Mouse (Mus musculus) limb, embryonic 12.5 days (tissue): ENCODE data around the gene Tmem51. TPM values are rescaled to one million over a fixed set of nuclear protein-coding genes. Genes with fewer than 3 reads are reported as not detected.

Experiments
- ATAC-seq: fragments of 200-750 bp; cut with Nextera tagmentation; 2 replicates; pipeline ENCODE4 v1.8.0; 2017; ENCODE audit warnings: low read depth, moderate TSS enrichment; ENCODE audit not compliant: insufficient number of reproducible peaks, insufficient read depth, low FRiP score, low TSS enrichment
- H3K27ac ChIP-seq: fragments of 300-500 bp; sonication (generic); 2 replicates; pipeline ENCODE4 v1.5.1; 2016; ENCODE audit warnings: mild to moderate bottlenecking, moderate library complexity
- H3K27me3 ChIP-seq: fragments of 300-500 bp; sonication (generic); 2 replicates; pipeline ENCODE4 v1.6.1; 2016; ENCODE audit warnings: mild to moderate bottlenecking, moderate library complexity
- H3K36me3 ChIP-seq: fragments of 300-500 bp; sonication (generic); 2 replicates; pipeline ENCODE4 v1.6.1; 2016; ENCODE audit warnings: mild to moderate bottlenecking, moderate library complexity
- H3K4me1 ChIP-seq: fragments of 300-500 bp; sonication (generic); replicated peaks from 2 replicates; pipeline ENCODE4 v1.6.1; 2016
- H3K4me2 ChIP-seq: fragments of 300-500 bp; sonication (generic); 2 replicates; pipeline ENCODE4 v1.6.1; 2016; ENCODE audit warnings: mild to moderate bottlenecking, moderate library complexity
- H3K4me3 ChIP-seq: fragments of 300-500 bp; sonication (generic); replicated peaks from 2 replicates; pipeline ENCODE4 v1.5.1; 2016; ENCODE audit warnings: mild to moderate bottlenecking
- H3K9ac ChIP-seq: fragments of 300-500 bp; sonication (generic); replicated peaks from 2 replicates; pipeline ENCODE4 v1.6.1; 2016; ENCODE audit warnings: mild to moderate bottlenecking, moderate library complexity
- H3K9me3 ChIP-seq: fragments of 300-500 bp; sonication (generic); 2 replicates; pipeline ENCODE4 v1.6.1; 2016; ENCODE audit warnings: mild to moderate bottlenecking, moderate library complexity
- WGBS: fragments of 180-500 bp; shearing (Covaris S2); methylation state at CpG from one replicate; pipeline ENCODE4 v1.1.7; 2016; 5-methylcytosine and 5-hydroxymethylcytosine counted together
- polyA plus RNA-seq: library from polyadenylated mRNA; unstranded; fragments of >200 nt; fragmentation: Nextera tagmentation; extraction: Ambion mirVana; gene quantifications from 2 replicates; pipeline ENCODE4 v1.2.1, GENCODE M21; 2016

The Tmem51 gene
- polyA plus RNA-seq, result 16.9 and 17.1 TPM in 2 replicates

DNA sequence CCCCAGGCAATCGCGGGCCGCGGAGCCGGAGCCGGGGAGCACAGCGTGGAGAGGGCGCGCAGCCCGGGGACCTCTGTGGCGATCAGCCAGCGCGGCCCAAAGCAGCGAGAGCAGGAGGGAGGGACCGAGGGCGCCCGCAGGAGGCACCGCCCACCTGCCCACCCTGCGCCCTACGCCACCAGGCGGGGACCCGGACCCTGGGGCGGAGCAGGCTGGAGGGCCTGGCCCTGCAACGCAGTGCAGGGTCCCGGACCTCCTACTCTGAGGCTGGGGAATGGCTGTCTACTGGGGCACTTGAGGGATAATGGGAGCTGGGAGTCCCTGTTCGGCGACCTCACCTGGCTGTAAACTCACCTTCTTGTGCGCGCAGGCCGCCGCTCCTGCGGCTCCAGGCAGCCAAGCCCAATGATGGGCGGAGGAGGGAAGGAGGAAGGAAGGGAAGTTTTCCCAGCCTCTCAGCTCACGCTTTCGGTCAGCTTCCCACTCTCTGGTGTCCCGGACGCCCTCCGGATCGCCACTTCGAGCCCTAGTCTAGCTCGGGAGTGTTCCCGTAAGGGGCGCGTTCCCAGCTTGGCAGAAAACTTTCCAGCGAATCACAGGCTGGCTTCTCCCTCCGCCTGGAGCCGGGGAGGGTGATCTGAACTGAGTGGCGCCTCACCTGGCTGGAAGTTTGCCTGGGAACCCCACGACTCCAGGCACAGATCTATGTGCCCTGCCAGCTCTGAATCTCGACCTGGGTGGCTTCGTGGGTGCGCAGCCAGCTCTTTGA is at the start of gene Tmem51:
Tmem51 (minus strand) TSS at position 174 of the 769 bp plus-strand sequence.
- peak; percentile 80 for ATAC-seq
- under 1% methylated on average over 52 of the region's 52 CpGs for WGBS

DNA sequence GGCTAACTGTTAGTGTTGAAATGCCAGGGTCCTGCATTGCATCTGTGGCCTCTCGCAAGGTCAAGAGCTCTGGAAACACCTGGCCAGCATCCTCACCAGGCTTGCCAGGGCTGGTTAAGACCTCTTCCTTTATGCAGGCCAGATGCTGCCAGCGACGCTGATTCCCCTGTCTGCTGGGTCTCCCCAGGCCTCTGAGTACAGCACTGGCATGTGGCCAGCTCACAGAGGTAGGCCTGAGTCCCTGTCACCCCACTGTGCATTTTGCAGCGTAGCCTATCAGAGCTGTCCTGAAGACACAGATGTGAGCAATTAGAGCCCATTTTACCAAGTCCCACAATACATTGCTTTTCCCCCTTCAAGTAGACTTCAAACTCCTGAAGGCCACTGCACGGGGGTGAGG is 46.1 kb upstream of the Tmem51 start:
- peak overlapping the region; percentile 78 for H3K27ac ChIP-seq
- peak; percentile 60 for ATAC-seq
- 19% methylated on average over 5 of the region's 5 CpGs for WGBS

More for the DNA sequence above, at the start of gene Tmem51:
- H3K9ac ChIP-seq, result peak within 1 kb of the TSS; percentile 67
- H3K27me3 ChIP-seq, result peaks cover 26% of the 10 kb centered on the region
- H3K4me3 ChIP-seq, result peak within 1 kb of the TSS; percentile 76
- H3K9me3 ChIP-seq, result no peaks in the 10 kb centered on the region
- H3K4me1 ChIP-seq, result peaks cover 53% of the 10 kb centered on the region
- H3K36me3 ChIP-seq, result no peaks in the 10 kb centered on the region
- peak within 1 kb of the TSS; percentile 64 for H3K27ac ChIP-seq
- H3K4me2 ChIP-seq, result peak within 1 kb of the TSS; percentile 90

DNA sequence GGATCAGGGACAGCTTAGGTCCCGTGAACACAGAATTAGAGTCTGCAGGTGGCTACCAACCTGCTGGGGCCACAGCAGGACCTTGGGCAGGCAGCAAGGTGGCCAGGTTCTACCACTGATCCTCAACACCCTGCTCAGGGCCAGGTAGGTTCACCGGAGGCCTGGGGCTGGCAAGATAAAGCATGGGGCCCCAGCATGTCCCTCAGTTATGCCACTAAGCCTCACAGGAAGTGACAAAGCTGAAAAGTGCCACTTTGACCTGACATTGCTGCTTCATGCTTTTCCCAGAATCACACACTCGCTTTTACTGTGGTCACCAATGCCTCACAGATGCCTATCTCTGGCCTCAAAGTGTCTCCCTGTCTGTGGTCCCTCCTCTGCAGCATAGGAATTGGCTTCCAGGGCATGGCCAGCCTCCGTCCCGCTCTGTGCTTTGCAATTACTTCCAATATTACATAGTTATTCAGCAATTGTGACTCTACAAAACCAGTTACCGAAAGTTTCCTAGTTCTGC is 43.2 kb upstream of the Tmem51 start:
- Histone ChIP-seq H3K9ac (no peak overlapping the region), H3K36me3 (no peaks in the 10 kb centered on the region), H3K4me2 (no peak overlapping the region), H3K9me3 (no peaks in the 10 kb centered on the region), H3K27me3 (no peaks in the 10 kb centered on the region), H3K4me3 (no peak overlapping the region), H3K27ac (no peak overlapping the region), H3K4me1 (peaks cover 15% of the 10 kb centered on the region)
- WGBS, result 84% methylated on average over 6 of the region's 6 CpGs
- no peak for ATAC-seq

More for the DNA sequence above, 46.1 kb upstream of the Tmem51 start:
- H3K4me3 ChIP-seq, result no peak overlapping the region
- no peaks in the 10 kb centered on the region for H3K36me3 ChIP-seq
- no peaks in the 10 kb centered on the region for H3K27me3 ChIP-seq
- H3K4me2 ChIP-seq, result no peak overlapping the region
- H3K9ac ChIP-seq, result no peak overlapping the region
- peaks cover 22% of the 10 kb centered on the region for H3K4me1 ChIP-seq
- H3K9me3 ChIP-seq, result no peaks in the 10 kb centered on the region

DNA sequence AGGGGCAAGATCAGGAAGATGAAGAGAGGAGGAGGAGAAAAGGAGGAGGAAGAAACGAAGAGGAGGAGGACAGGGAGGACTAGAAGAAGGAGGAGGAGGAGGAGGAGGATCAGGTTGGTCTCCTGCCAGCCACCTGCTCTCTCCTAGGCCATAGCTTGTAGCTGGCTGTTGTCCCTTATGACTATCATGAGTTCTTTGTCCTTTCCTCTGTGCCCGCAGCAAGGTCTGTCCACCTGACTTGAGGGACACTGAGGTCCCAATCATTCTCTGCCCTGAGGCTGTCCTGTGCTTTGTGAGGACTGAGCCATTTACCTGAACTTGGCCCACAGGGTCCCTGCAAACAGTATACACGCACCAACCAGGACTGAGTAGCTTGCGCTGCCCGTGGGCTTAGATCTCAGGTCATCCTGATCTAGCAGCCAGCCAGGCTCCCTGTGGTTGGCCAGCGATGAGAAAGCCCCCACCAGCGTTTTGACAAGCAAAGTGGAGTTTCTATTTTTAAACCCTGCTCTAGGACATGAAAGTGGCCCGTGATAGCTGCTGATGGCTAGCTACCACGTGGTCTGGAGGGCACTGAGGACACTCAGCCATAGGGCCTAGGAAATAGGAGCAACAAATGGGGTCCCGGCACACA is 42.7 kb upstream of the Tmem51 start:
- H3K4me2 ChIP-seq, result no peak overlapping the region
- H3K9ac ChIP-seq, result no peak overlapping the region
- peaks cover 15% of the 10 kb centered on the region for H3K4me1 ChIP-seq
- no peaks in the 10 kb centered on the region for H3K27me3 ChIP-seq
- no peak overlapping the region for H3K4me3 ChIP-seq
- no peaks in the 10 kb centered on the region for H3K9me3 ChIP-seq
- WGBS, result 75% methylated on average over 10 of the region's 10 CpGs
- no peak for ATAC-seq
- no peak overlapping the region for H3K27ac ChIP-seq
- no peaks in the 10 kb centered on the region for H3K36me3 ChIP-seq

DNA sequence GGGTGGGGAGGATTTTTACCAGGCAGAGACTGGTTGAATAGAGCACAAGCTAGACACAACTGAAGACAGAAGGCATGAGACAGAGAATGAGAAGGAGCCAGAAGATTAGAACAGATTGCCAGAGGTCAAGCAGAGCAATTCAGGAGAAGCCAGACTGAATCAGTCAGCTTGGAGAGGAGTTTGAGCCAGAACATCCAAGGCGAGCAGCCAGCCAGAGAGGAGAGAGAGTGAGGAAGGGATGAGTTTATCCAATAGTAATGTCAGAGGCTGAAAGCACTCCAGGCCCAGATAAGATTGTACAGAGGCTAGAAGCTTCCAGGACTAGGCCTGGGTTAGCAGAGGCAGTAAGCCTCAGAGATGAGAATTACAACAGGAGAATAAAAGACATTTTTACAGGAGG is 37.1 kb upstream of the Tmem51 start:
- peak overlapping the region; percentile 37; the same call in 1 of the 2 replicates for H3K9ac ChIP-seq
- 0 out of 2 replicates have a peak overlapping the region, but pooled peaks have one; percentile 20 for H3K27ac ChIP-seq
- H3K36me3 ChIP-seq, result no peaks in the 10 kb centered on the region
- H3K27me3 ChIP-seq, result no peaks in the 10 kb centered on the region; the same call in 1 of the 2 replicates
- H3K9me3 ChIP-seq, result no peaks in the 10 kb centered on the region
- H3K4me1 ChIP-seq, result peaks cover 33% of the 10 kb centered on the region
- WGBS, result 43% methylated on average over 1 of the region's 1 CpGs
- no peak overlapping the region for H3K4me3 ChIP-seq
- ATAC-seq, result no peak
- no peak overlapping the region for H3K4me2 ChIP-seq

DNA sequence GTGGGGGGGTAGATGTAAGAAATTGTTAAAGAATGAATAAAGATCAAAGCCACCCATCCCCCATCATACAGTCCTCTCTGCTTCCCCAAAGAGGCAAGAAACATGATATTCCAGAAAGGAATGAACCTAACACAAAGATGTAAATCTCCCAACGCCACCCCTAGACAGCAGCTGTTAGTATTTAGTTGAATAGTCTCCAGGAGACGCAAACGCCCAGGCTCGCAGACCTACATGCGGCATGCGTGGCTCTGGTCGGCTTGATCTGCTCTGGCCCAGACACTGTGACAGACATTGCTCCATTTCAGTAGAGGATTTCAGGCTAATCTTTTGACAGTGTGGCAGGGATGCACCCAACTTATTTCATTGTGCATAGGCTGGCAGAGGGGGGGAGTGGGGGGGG is 34.4 kb upstream of the Tmem51 start:
- H3K9me3 ChIP-seq, result no peaks in the 10 kb centered on the region
- H3K4me2 ChIP-seq, result peak overlapping the region; percentile 23; the same call in 1 of the 2 replicates
- peak; percentile 53 for ATAC-seq
- no peaks in the 10 kb centered on the region for H3K36me3 ChIP-seq
- peaks cover 33% of the 10 kb centered on the region for H3K4me1 ChIP-seq
- 15% methylated on average over 7 of the region's 7 CpGs for WGBS
- H3K4me3 ChIP-seq, result no peak overlapping the region
- H3K27ac ChIP-seq, result peak overlapping the region; percentile 72
- H3K27me3 ChIP-seq, result no peaks in the 10 kb centered on the region; the same call in 1 of the 2 replicates
- H3K9ac ChIP-seq, result no peak overlapping the region

DNA sequence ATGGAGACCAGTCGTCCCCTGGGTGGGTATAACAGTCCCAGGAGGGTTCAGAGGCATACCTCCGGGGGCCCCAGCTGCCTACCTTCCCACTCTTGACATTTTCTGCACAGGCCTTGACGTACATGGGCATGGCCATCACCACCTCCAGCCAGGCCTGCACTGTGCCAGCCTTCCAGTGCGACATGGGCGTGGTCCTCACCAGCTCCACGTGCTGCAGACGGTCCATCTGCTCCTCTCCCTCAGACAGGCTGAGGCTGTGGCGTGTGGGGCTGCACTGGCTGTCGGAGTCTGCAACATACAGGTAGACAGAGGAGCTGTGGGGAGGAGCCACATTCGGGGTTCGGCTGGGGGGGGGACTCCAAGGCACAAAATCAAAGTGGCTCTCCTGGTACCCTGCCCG is 33.9 kb upstream of the Tmem51 start:
- peak overlapping the region; percentile 72 for H3K27ac ChIP-seq
- ATAC-seq, result peak; percentile 22
- H3K9me3 ChIP-seq, result no peaks in the 10 kb centered on the region
- H3K4me3 ChIP-seq, result no peak overlapping the region
- peaks cover 33% of the 10 kb centered on the region for H3K4me1 ChIP-seq
- H3K36me3 ChIP-seq, result no peaks in the 10 kb centered on the region
- no peak overlapping the region for H3K9ac ChIP-seq
- peaks cover under 1% of the 10 kb centered on the region; the same call in 1 of the 2 replicates for H3K27me3 ChIP-seq
- H3K4me2 ChIP-seq, result peak overlapping the region; percentile 23
- 70% methylated on average over 12 of the region's 12 CpGs for WGBS

DNA sequence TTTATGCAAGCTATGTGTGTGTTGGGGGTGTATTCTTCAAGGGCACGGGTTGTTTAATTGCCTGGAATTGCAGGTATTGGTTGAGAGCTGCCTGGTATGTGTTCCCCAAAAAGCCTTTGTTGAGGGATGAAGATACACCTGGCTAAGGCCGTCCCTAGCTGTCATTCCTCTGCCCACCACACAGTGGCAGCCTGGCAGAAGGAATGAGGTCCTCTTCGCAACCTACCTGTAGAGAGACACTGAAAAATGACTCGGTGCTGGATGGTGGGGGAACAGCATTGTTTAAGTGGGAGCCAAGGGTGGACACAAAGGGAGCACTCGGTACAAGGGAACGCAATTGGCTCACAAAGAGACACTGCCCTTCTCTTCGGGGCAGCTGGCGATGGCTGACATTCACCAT is 29.2 kb upstream of the Tmem51 start:
- 35% methylated on average over 8 of the region's 8 CpGs for WGBS
- Histone ChIP-seq H3K27me3 (peaks cover 8% of the 10 kb centered on the region), H3K4me1 (peaks cover 5% of the 10 kb centered on the region), H3K27ac (no peak overlapping the region), H3K4me2 (no peak overlapping the region), H3K9ac (no peak overlapping the region), H3K36me3 (no peaks in the 10 kb centered on the region; the same call in 1 of the 2 replicates), H3K9me3 (no peaks in the 10 kb centered on the region), H3K4me3 (no peak overlapping the region)
- no peak for ATAC-seq

DNA sequence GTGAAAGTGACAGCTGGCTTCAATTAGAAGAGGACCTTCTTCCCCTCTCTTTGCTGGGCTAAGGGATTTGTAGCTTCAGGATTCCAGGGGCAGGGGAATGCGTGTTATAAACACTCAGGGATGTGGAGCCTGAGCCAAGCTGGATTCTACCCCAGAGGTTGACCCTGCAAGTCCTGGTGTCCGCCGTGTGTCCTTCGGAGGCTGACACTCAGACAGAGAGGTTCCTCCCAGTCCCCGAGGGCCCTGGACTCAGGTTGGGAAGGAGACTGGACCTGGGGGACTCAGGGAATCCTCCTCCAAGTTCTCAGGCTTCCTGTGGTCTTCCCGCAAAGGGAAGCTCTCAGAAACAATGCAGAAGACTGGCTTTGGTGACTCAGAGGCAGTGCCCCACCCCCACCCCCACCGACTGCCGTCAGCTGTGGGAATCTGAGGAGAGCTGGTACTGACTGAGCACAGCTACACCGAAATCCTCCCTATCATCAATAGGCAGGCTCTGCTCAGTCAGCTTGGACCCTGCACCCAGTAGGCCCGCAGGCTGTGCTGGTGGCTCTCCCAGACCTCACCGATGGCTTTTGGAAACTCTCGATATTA is 19.1 kb upstream of the Tmem51 start:
- H3K27ac ChIP-seq, result no peak overlapping the region
- 53% methylated on average over 12 of the region's 12 CpGs for WGBS
- no peaks in the 10 kb centered on the region for H3K9me3 ChIP-seq
- ATAC-seq, result no peak
- H3K4me2 ChIP-seq, result no peak overlapping the region
- H3K27me3 ChIP-seq, result peaks cover 4% of the 10 kb centered on the region
- H3K4me1 ChIP-seq, result peaks cover 13% of the 10 kb centered on the region
- no peak overlapping the region for H3K9ac ChIP-seq
- no peak overlapping the region for H3K4me3 ChIP-seq
- peaks cover 6% of the 10 kb centered on the region; the same call in 1 of the 2 replicates for H3K36me3 ChIP-seq

DNA sequence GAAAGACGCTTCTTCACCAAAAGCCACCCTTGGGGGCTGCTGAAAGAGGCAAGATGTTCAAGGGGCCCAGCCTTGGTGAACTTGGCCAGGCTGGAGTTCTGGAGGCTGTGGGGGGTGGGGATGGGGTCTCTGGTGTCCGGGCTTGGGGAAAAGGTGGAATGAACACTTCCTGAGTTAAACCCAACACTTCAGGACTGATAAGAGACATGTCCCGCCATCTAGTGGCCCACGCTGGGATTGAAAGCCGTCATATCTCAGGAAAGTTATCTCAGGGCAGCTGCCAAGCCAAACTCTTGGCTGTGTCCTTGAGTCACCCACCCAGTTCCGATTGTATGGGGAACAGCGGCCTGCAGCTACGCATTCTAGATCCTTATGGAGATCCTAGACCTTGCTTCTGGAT is 14.2 kb upstream of the Tmem51 start:
- Histone ChIP-seq H3K4me2 (peak overlapping the region; percentile 26; the same call in 1 of the 2 replicates), H3K36me3 (no peaks in the 10 kb centered on the region), H3K9me3 (no peaks in the 10 kb centered on the region), H3K27ac (no peak overlapping the region), H3K27me3 (no peaks in the 10 kb centered on the region), H3K9ac (no peak overlapping the region), H3K4me3 (no peak overlapping the region), H3K4me1 (peaks cover 22% of the 10 kb centered on the region)
- ATAC-seq, result peak; percentile 57; the same call in 1 of the 2 replicates
- 25% methylated on average over 8 of the region's 8 CpGs for WGBS

DNA sequence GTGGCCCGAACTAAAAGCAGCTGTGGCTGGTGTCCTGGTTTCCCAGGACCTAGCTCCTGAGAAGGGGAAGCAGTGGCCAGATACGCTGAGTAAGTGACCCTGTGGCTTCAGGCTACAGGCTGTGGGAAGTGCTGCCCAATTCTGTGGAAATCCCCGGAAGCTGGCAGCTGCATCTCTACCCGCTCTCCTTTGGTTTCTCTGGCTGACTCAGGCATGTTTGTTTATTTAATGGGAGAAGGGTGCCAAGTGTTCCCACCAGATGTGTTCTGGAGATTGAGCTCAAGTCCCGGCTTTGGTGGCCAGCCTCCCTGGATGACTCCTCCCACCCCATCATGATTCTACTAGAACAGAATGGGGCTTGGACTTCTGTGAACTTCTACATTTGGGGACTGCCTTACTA is 13.8 kb upstream of the Tmem51 start:
- Histone ChIP-seq H3K9ac (no peak overlapping the region), H3K27me3 (no peaks in the 10 kb centered on the region), H3K4me1 (peaks cover 18% of the 10 kb centered on the region), H3K36me3 (no peaks in the 10 kb centered on the region), H3K4me3 (no peak overlapping the region), H3K9me3 (no peaks in the 10 kb centered on the region), H3K4me2 (peak overlapping the region; percentile 26; the same call in 1 of the 2 replicates), H3K27ac (0 out of 2 replicates have a peak overlapping the region, but pooled peaks have one; percentile 2)
- ATAC-seq, result no peak
- WGBS, result 29% methylated on average over 5 of the region's 5 CpGs
